Mouse (Mus musculus) cerebellum, postnatal 36 days (tissue): ENCODE results near the gene Hist1h1t.
"Not testable (repeated sequence)": the region's sequence is repeated elsewhere in the genome, so short reads cannot be mapped to it uniquely, and the experiment has no call there.

Experiments
- DNase-seq, 2 experiments: peaks; one replicate each; pipeline ENCODE4 v3.0.0; 2021 to 2022; ENCODE audit warnings: mixed read lengths in 2 of 2

Gene Hist1h1t

GRCm38 (mm10) chr13:23700786-23701520 is 5.3 kb downstream of the Hist1h1t start:
- DNase-seq, result peak; percentile 55 to 67

GRCm38 (mm10) chr13:23702220-23702619 is 6.6 kb downstream of the Hist1h1t start:
- DNase-seq, result no peak

GRCm38 (mm10) chr13:23702801-23703200 is 7.2 kb downstream of the Hist1h1t start:
- not testable (repeated sequence) for DNase-seq

- DNase-seq, result no peak
These were observed 10.2 kb downstream of the Hist1h1t start for GRCm38 (mm10) chr13:23705751-23706356.

- DNase-seq, result no peak
These were observed 11.2 kb downstream of the Hist1h1t start for GRCm38 (mm10) chr13:23706771-23707170.

GRCm38 (mm10) chr13:23708041-23708440 is 12.4 kb downstream of the Hist1h1t start:
- no peak for DNase-seq

GRCm38 (mm10) chr13:23708654-23709053 is 13.0 kb downstream of the Hist1h1t start:
- DNase-seq, result no peak

- DNase-seq, result no peak
These were observed 14.2 kb downstream of the Hist1h1t start for GRCm38 (mm10) chr13:23709714-23710373.

GRCm38 (mm10) chr13:23710374-23711089 is 14.9 kb downstream of the Hist1h1t start, which contains the start of gene Hfe:
Gene Hfe, minus strand, starts transcription at chr13:23710854.
- DNase-seq, result no peak

- no peak for DNase-seq
These were observed 20.8 kb downstream of the Hist1h1t start for GRCm38 (mm10) chr13:23716261-23717042.

- no peak for DNase-seq
These were observed 21.6 kb downstream of the Hist1h1t start for GRCm38 (mm10) chr13:23717176-23717575.

- not testable (repeated sequence) for DNase-seq
These were observed 22.1 kb downstream of the Hist1h1t start for GRCm38 (mm10) chr13:23717593-23718245.

GRCm38 (mm10) chr13:23724239-23724638 is 28.6 kb downstream of the Hist1h1t start:
- no peak for DNase-seq

- DNase-seq, result no peak
These were observed 29.6 kb downstream of the Hist1h1t start for GRCm38 (mm10) chr13:23725213-23725612.

- no peak for DNase-seq
These were observed 33.0 kb downstream of the Hist1h1t start for GRCm38 (mm10) chr13:23728472-23729191.

GRCm38 (mm10) chr13:23729192-23729525 is 33.5 kb downstream of the Hist1h1t start:
- DNase-seq, result no peak

- no peak for DNase-seq
These were observed 34.1 kb downstream of the Hist1h1t start for GRCm38 (mm10) chr13:23729706-23730105.

GRCm38 (mm10) chr13:23730479-23730878 is 34.9 kb downstream of the Hist1h1t start:
- no peak for DNase-seq

- DNase-seq, result no peak
These were observed 36.7 kb downstream of the Hist1h1t start for GRCm38 (mm10) chr13:23732156-23732804.

GRCm38 (mm10) chr13:23737091-23737490 is 41.5 kb downstream of the Hist1h1t start:
- no peak for DNase-seq

GRCm38 (mm10) chr13:23738041-23738440 is 42.4 kb downstream of the Hist1h1t start:
- no peak for DNase-seq
